Mouse (Mus musculus) olfactory bulb, adult 2 months (tissue): ENCODE results near the gene Pcid2.

Source experiments
- CTCF ChIP-seq: fragments of 200-500 bp; IDR thresholded peaks from 2 replicates; pipeline ENCODE4 v1.5.1; 2012; ENCODE audit warnings: low read depth, mild to moderate bottlenecking, low read length, moderate library complexity; ENCODE audit not compliant: insufficient read depth
- POLR2A ChIP-seq: fragments of 200-500 bp; IDR thresholded peaks from 2 replicates; pipeline ENCODE4 v1.6.1; 2012; ENCODE audit warnings: mild to moderate bottlenecking, low read depth, low read length, moderate library complexity; ENCODE audit not compliant: insufficient read depth

- TF ChIP-seq CTCF (no peak), POLR2A (no peak)
Observed at GRCm38 (mm10) chr8:13141681-13142080, 36.4 kb upstream of the Pcid2 start.
